Mouse (Mus musculus) forebrain, embryonic 14.5 days (tissue): Measurements from ENCODE around the gene Wdr73. TPM values are rescaled to one million over a fixed set of nuclear protein-coding genes. Genes with fewer than 3 reads are reported as not detected.

Source experiments
- ATAC-seq: fragments of 200-750 bp; cut with Nextera tagmentation; 2 replicates; pipeline ENCODE4 v1.8.0; 2017; ENCODE audit warnings: mild to moderate bottlenecking, moderate library complexity
- DNase-seq: peaks from one replicate; pipeline ENCODE4 v3.0.0-alpha.2; 2015; ENCODE audit warnings: low spot score
- H3K27ac ChIP-seq: fragments of 300-500 bp; sonication (generic); 2 replicates; pipeline ENCODE4 v1.5.1; 2014; ENCODE audit warnings: low read depth, mild to moderate bottlenecking, control low read depth, low read length, moderate library complexity
- H3K27me3 ChIP-seq: fragments of 300-500 bp; sonication (generic); replicated peaks from 2 replicates; pipeline ENCODE4 v1.6.1; 2014; ENCODE audit warnings: low read length, control low read depth, mixed read lengths; ENCODE audit not compliant: control insufficient read depth, insufficient read depth
- H3K36me3 ChIP-seq: fragments of 300-500 bp; sonication (generic); 2 replicates; pipeline ENCODE4 v1.6.1; 2014; ENCODE audit warnings: low read length, control low read depth; ENCODE audit not compliant: control insufficient read depth, insufficient read depth
- H3K4me1 ChIP-seq: fragments of 300-500 bp; sonication (generic); 2 replicates; pipeline ENCODE4 v1.6.1; 2014; ENCODE audit warnings: antibody characterized with exemption, low read length, control low read depth; ENCODE audit not compliant: control insufficient read depth, insufficient read depth
- H3K4me2 ChIP-seq: fragments of 300-500 bp; sonication (generic); 2 replicates; pipeline ENCODE4 v1.6.1; 2014; ENCODE audit warnings: mild to moderate bottlenecking, control low read depth, low read length
- H3K4me3 ChIP-seq: fragments of 300-500 bp; sonication (generic); 2 replicates; pipeline ENCODE4 v1.5.1; 2014; ENCODE audit warnings: low read depth, low read length, control low read depth
- H3K9ac ChIP-seq: fragments of 300-500 bp; sonication (generic); 2 replicates; pipeline ENCODE4 v1.6.1; 2014; ENCODE audit warnings: mild to moderate bottlenecking, low read length, control low read depth, moderate library complexity
- H3K9me3 ChIP-seq: fragments of 300-500 bp; sonication (generic); replicated peaks from 2 replicates; pipeline ENCODE4 v1.6.1; 2016; ENCODE audit warnings: low read length, control low read depth, mixed read lengths; ENCODE audit not compliant: control insufficient read depth
- WGBS: fragments of 180-500 bp; shearing (Covaris S2); extraction: QIAGEN DNeasy Blood & Tissue Kit; methylation state at CpG from one replicate; pipeline ENCODE4 v1.1.7; 2014; 5-methylcytosine and 5-hydroxymethylcytosine counted together
- polyA plus RNA-seq: library from polyadenylated mRNA; unstranded; fragments of >200 nt; fragmentation: Nextera tagmentation; extraction: Ambion mirVana; gene quantifications from 2 replicates; pipeline ENCODE4 v1.2.1, GENCODE M21; 2014

Gene Wdr73
- polyA plus RNA-seq, 1 experiment from 2014 or later: 36.3 TPM

GRCm38 (mm10) chr7:80901541-80902274, 639 bp upstream of the Wdr73 start:
- no peaks in the 10 kb centered on the region for H3K27me3 ChIP-seq
- DNase-seq: no peak
- ATAC-seq: peak; percentile 15
- WGBS: 32% methylated on average over 15 of the region's 15 CpGs
- peak overlapping the region; percentile 73 for H3K9ac ChIP-seq
- H3K9me3 ChIP-seq: no peaks in the 10 kb centered on the region
- H3K4me2 ChIP-seq: peak overlapping the region; percentile 75
- H3K4me1 ChIP-seq: peaks cover 11% of the 10 kb centered on the region
- peak overlapping the region; percentile 59 for H3K4me3 ChIP-seq
- peaks cover 29% of the 10 kb centered on the region for H3K36me3 ChIP-seq
- peak overlapping the region; percentile 75 for H3K27ac ChIP-seq

- H3K27ac ChIP-seq: no peak overlapping the region
- peaks cover 7% of the 10 kb centered on the region; the same call in 1 of the 2 replicates for H3K4me1 ChIP-seq
- ATAC-seq: no peak
- peaks cover 45% of the 10 kb centered on the region for H3K36me3 ChIP-seq
- WGBS: 92% methylated on average over 4 of the region's 4 CpGs
- no peaks in the 10 kb centered on the region for H3K27me3 ChIP-seq
- no peak overlapping the region for H3K9ac ChIP-seq
- no peak overlapping the region for H3K4me2 ChIP-seq
- H3K4me3 ChIP-seq: no peak overlapping the region
- no peaks in the 10 kb centered on the region for H3K9me3 ChIP-seq
- no peak for DNase-seq
Observed at GRCm38 (mm10) chr7:80897721-80898120, 3.3 kb downstream of the Wdr73 start.

- peaks cover 50% of the 10 kb centered on the region for H3K36me3 ChIP-seq
- no peaks in the 10 kb centered on the region for H3K9me3 ChIP-seq
- no peak overlapping the region for H3K4me2 ChIP-seq
- no peaks in the 10 kb centered on the region for H3K27me3 ChIP-seq
- no peak overlapping the region for H3K27ac ChIP-seq
- peaks cover 7% of the 10 kb centered on the region; the same call in 1 of the 2 replicates for H3K4me1 ChIP-seq
- H3K9ac ChIP-seq: no peak overlapping the region
- ATAC-seq: no peak
- no peak for DNase-seq
- no peak overlapping the region for H3K4me3 ChIP-seq
- 90% methylated on average over 7 of the region's 7 CpGs for WGBS
Observed at GRCm38 (mm10) chr7:80897134-80897533, 3.9 kb downstream of the Wdr73 start.

GRCm38 (mm10) chr7:80894815-80895519, 6.1 kb downstream of the Wdr73 start:
- Histone ChIP-seq H3K4me2 (no peak overlapping the region), H3K9ac (no peak overlapping the region), H3K27me3 (no peaks in the 10 kb centered on the region), H3K27ac (no peak overlapping the region), H3K4me3 (no peak overlapping the region), H3K4me1 (0 out of 2 replicates have a peak, but pooled peaks cover under 1% of the 10 kb centered on the region), H3K36me3 (peaks cover 67% of the 10 kb centered on the region), H3K9me3 (no peaks in the 10 kb centered on the region)
- 96% methylated on average over 14 of the region's 14 CpGs for WGBS
- ATAC-seq: no peak
- no peak for DNase-seq

GRCm38 (mm10) chr7:80894196-80894595, 6.9 kb downstream of the Wdr73 start:
- Histone ChIP-seq H3K4me1 (peaks cover 2% of the 10 kb centered on the region; the same call in 1 of the 2 replicates), H3K27ac (peak overlapping the region; percentile 5; the same call in 1 of the 2 replicates), H3K9ac (no peak overlapping the region), H3K4me3 (no peak overlapping the region), H3K4me2 (no peak overlapping the region), H3K36me3 (peaks cover 71% of the 10 kb centered on the region), H3K27me3 (no peaks in the 10 kb centered on the region), H3K9me3 (no peaks in the 10 kb centered on the region)
- WGBS: 87% methylated on average over 7 of the region's 7 CpGs
- ATAC-seq: no peak
- DNase-seq: no peak

- ATAC-seq (no peak), DNase-seq (no peak)
- Histone ChIP-seq H3K9me3 (no peaks in the 10 kb centered on the region), H3K4me1 (peaks cover 6% of the 10 kb centered on the region; the same call in 1 of the 2 replicates), H3K9ac (no peak overlapping the region), H3K4me2 (no peak overlapping the region), H3K36me3 (peaks cover 71% of the 10 kb centered on the region), H3K27ac (peak overlapping the region; percentile 58; the same call in 1 of the 2 replicates), H3K4me3 (no peak overlapping the region), H3K27me3 (no peaks in the 10 kb centered on the region)
- WGBS: 81% methylated on average over 6 of the region's 6 CpGs
Observed at GRCm38 (mm10) chr7:80893753-80894129, 7.3 kb downstream of the Wdr73 start.

GRCm38 (mm10) chr7:80893086-80893752, 7.8 kb downstream of the Wdr73 start:
- Histone ChIP-seq H3K4me1 (peaks cover 6% of the 10 kb centered on the region; the same call in 1 of the 2 replicates), H3K36me3 (peaks cover 71% of the 10 kb centered on the region), H3K4me2 (no peak overlapping the region), H3K27me3 (no peaks in the 10 kb centered on the region), H3K4me3 (no peak overlapping the region), H3K9ac (no peak overlapping the region), H3K27ac (peak overlapping the region; percentile 58; the same call in 1 of the 2 replicates), H3K9me3 (no peaks in the 10 kb centered on the region)
- no peak for DNase-seq
- WGBS: 91% methylated on average over 15 of the region's 15 CpGs
- no peak for ATAC-seq

- no peaks in the 10 kb centered on the region for H3K9me3 ChIP-seq
- peaks cover 6% of the 10 kb centered on the region; the same call in 1 of the 2 replicates for H3K4me1 ChIP-seq
- WGBS: 81% methylated on average over 13 of the region's 13 CpGs
- peaks cover 46% of the 10 kb centered on the region for H3K36me3 ChIP-seq
- H3K9ac ChIP-seq: no peak overlapping the region; the same call in 1 of the 2 replicates
- no peaks in the 10 kb centered on the region for H3K27me3 ChIP-seq
- ATAC-seq (no peak), DNase-seq (no peak)
- no peak overlapping the region for H3K4me2 ChIP-seq
- H3K4me3 ChIP-seq: no peak overlapping the region
- peak overlapping the region; percentile 67; the same call in 1 of the 2 replicates for H3K27ac ChIP-seq
Observed at GRCm38 (mm10) chr7:80889841-80890241, 11.2 kb downstream of the Wdr73 start.
